ENCODE assay signal across 11 mouse cellular contexts in the genomic region with DNA sequence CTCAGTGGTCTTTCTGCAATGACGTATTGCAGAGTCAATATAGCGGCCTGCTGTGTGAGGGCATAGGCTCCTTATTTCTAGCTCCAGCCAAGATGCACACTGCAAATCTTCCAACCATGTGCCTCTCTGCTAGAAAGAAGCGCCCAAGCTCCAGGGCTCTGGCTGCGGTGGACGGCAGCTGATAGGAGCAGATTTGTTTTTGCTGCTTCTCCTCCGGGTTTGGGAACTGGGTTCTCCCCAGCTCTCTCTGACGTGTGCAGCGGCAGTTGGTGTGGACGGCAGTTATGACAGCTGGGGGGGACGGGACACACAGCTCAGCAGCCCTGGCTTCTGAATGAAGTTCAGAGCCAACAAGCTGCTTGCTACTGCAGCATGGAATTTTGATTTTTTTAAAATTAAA.
DNase-seq lines count a peak whose midpoint lies in the region; ATAC-seq and TF ChIP-seq lines count a peak whose summit lies in the region.
"Had no signal": no experiment of that assay in that cellular context is flagged by ENCODE, and none has a peak within 500 bp of the region (broad histone marks: within the 10 kb centered on the region; RNA-seq: fewer than 3 reads in every experiment).

No protein-coding gene starts in this region.

- peaks cover 4% of the 10 kb centered on the region; the same call in 1 of the 2 replicates for H3K9me3 ChIP-seq in heart, embryonic 12.5 days (replicated peaks)
- H3K9me3 ChIP-seq in MEL (replicated peaks; ENCODE audit: insufficient read depth, low read length), result no peaks in the 10 kb centered on the region
- H3K9me3 ChIP-seq: neural tube, embryonic 12.5 days had no signal

- intact Hi-C loops in heart, adult 2 months (cut with DNase I), result loop anchor here (5.0 kb wide), 1 partner anchor 150 kb away; a partner anchor contains a TSS

- 77% methylated on average over 10 of the region's 10 CpGs for WGBS in heart, adult 2 months
- WGBS in heart, embryonic 12.5 days, result 67% methylated on average over 10 of the region's 10 CpGs

- no peak overlapping the region for H3K9ac ChIP-seq in heart, adult 2 months (ENCODE audit: low read depth, low read length)
- H3K9ac ChIP-seq in heart, embryonic 12.5 days, result no peak overlapping the region
- H3K9ac ChIP-seq in MEL (ENCODE audit: control insufficient read depth, low read depth, low read length, poor library complexity, severe bottlenecking), result no peak overlapping the region
- H3K9ac ChIP-seq: neural tube, embryonic 12.5 days had no signal

- H3K36me3 ChIP-seq in heart, adult 2 months (ENCODE audit: control insufficient read depth, insufficient read depth, low read length), result no peaks in the 10 kb centered on the region
- no peaks in the 10 kb centered on the region for H3K36me3 ChIP-seq in heart, embryonic 12.5 days
- H3K36me3 ChIP-seq in MEL (ENCODE audit: control insufficient read depth in 1 of 2, insufficient read depth in 2 of 2, low read length in 2 of 2), result peaks cover 0 to 10% of the 10 kb centered on the region in 2 experiments; a peak in 2 of 4 replicates
- H3K36me3 ChIP-seq: neural tube, embryonic 12.5 days had no signal

- no peak overlapping the region for H3K4me3 ChIP-seq in heart, adult 2 months
- no peak overlapping the region for H3K4me3 ChIP-seq in heart, embryonic 12.5 days
- no peak overlapping the region; a peak in 1 of 4 replicates for H3K4me3 ChIP-seq in MEL (ENCODE audit: control insufficient read depth in 1 of 2, insufficient read depth in 1 of 2, low read depth in 2 of 2, low read length in 2 of 2)
- H3K4me3 ChIP-seq: neural tube, embryonic 12.5 days had no signal

- DNase-seq in heart, adult 2 months, result peak; percentile 18 to 29
- peak; percentile 84 for DNase-seq in MEL (ENCODE audit: low read depth, low spot score)
- peak; percentile 32 to 39 for DNase-seq in frontal cortex, postnatal 10 days (ENCODE audit: low spot score in 2 of 2)
- DNase-seq in layer of hippocampus, postnatal 14 days (ENCODE audit: low spot score in 2 of 2), result peak; percentile 56 to 79
- no peak for DNase-seq in cerebellum, postnatal 25 days
- no peak for DNase-seq in adrenal gland, postnatal 36 days

- no peak for ATAC-seq in heart, embryonic 12.5 days (ENCODE audit: insufficient number of reproducible peaks, low FRiP score)
- ATAC-seq in monocyte, adult 5-6 weeks (replicated peaks; ENCODE audit: insufficient number of reproducible peaks, low FRiP score, low TSS enrichment, poor library complexity, severe bottlenecking), result no peak
- ATAC-seq: hindbrain, embryonic 16.5 days had no signal

- H3K4me1 ChIP-seq in heart, adult 2 months (ENCODE audit: control insufficient read depth, insufficient read depth, low read length), result no peaks in the 10 kb centered on the region
- no peaks in the 10 kb centered on the region for H3K4me1 ChIP-seq in heart, embryonic 12.5 days (replicated peaks)
- peaks cover 3 to 16% of the 10 kb centered on the region in 2 experiments; a peak in 3 of 4 replicates for H3K4me1 ChIP-seq in MEL (ENCODE audit: control insufficient read depth in 1 of 2, insufficient read depth in 2 of 2, low read length in 2 of 2)
- H3K4me1 ChIP-seq: neural tube, embryonic 12.5 days had no signal

- no peak for TF ChIP-seq POLR2A in heart, adult 2 months (IDR thresholded peaks at IDR 0.05; ENCODE audit: insufficient read depth, low read depth, low read length)
- no peak for TF ChIP-seq POLR2A in MEL (IDR thresholded peaks at IDR 0.05; ENCODE audit: control insufficient read depth in 1 of 2, insufficient read depth in 1 of 2, low read depth in 1 of 2, low read length in 2 of 2, poor library complexity in 1 of 2)

- H3K27me3 ChIP-seq in heart, adult 2 months (ENCODE audit: control insufficient read depth, insufficient read depth, low read length), result no peaks in the 10 kb centered on the region
- no peaks in the 10 kb centered on the region for H3K27me3 ChIP-seq in heart, embryonic 12.5 days (replicated peaks)
- H3K27me3 ChIP-seq in MEL (ENCODE audit: control insufficient read depth in 1 of 2, insufficient read depth in 2 of 2, low read length in 2 of 2), result no peaks in the 10 kb centered on the region
- H3K27me3 ChIP-seq: CH12.LX; neural tube, embryonic 12.5 days had no signal

- no peak for TF ChIP-seq RAD21 in MEL (IDR thresholded peaks at IDR 0.05; ENCODE audit: low read depth, low read length)

- TF ChIP-seq CTCF in heart, adult 2 months (IDR thresholded peaks at IDR 0.05), result no peak
- TF ChIP-seq CTCF in MEL (IDR thresholded peaks at IDR 0.05 in 2 of 3, conservative IDR thresholded peaks at IDR 0.05 in 1 of 3; ENCODE audit: control insufficient read depth in 1 of 3, insufficient read depth in 1 of 3, low read depth in 2 of 3, low read length in 3 of 3, poor library complexity in 1 of 3, severe bottlenecking in 1 of 3), result no peak

- no peaks in the 10 kb centered on the region for H3K79me2 ChIP-seq in heart, adult 2 months (replicated peaks; ENCODE audit: control insufficient read depth, insufficient read depth, low read length)
- H3K79me2 ChIP-seq in MEL (ENCODE audit: control insufficient read depth, insufficient read depth, low read length, poor library complexity), result no peaks in the 10 kb centered on the region

- H3K27ac ChIP-seq in heart, adult 2 months, result no peak overlapping the region
- no peak overlapping the region for H3K27ac ChIP-seq in heart, embryonic 12.5 days (ENCODE audit: poor library complexity, severe bottlenecking)
- H3K27ac ChIP-seq in MEL (ENCODE audit: control insufficient read depth, low read depth, low read length), result peak overlapping the region; percentile 98
- H3K27ac ChIP-seq: neural tube, embryonic 12.5 days had no signal

- H3K4me2 ChIP-seq in heart, embryonic 12.5 days, result no peak overlapping the region
- H3K4me2 ChIP-seq: neural tube, embryonic 12.5 days had no signal

- TF ChIP-seq EP300 in heart, adult 2 months (IDR thresholded peaks at IDR 0.05; ENCODE audit: insufficient read depth, low read depth, low read length), result no peak
- TF ChIP-seq EP300 in MEL (IDR thresholded peaks at IDR 0.05; ENCODE audit: low read depth in 1 of 2, low read length in 2 of 2), result peak in 1 of 2 experiments; percentile 79; a peak in 2 of 4 replicates

TF ChIP-seq in MEL, 35 proteins besides CTCF, POLR2A, EP300 and RAD21:
- TF ChIP-seq MAZ (IDR thresholded peaks at IDR 0.05; ENCODE audit: low read depth, low read length) (0 out of 2 replicates have a peak, but pooled peaks have one; percentile 0), TCF12 (IDR thresholded peaks at IDR 0.05; ENCODE audit: low read depth, low read length) (peak; percentile 76), GABPA (IDR thresholded peaks at IDR 0.05; ENCODE audit: low read depth, low read length) (no peak), CHD2 (IDR thresholded peaks at IDR 0.05; ENCODE audit: low read length) (no peak), ETS1 (IDR thresholded peaks at IDR 0.05; ENCODE audit: low read depth, low read length) (peak; percentile 84), TBP (IDR thresholded peaks at IDR 0.05; ENCODE audit: low read depth, low read length) (no peak), USF1 (IDR thresholded peaks at IDR 0.05; ENCODE audit: low read depth, low read length) (peak; percentile 73), NELFE (IDR thresholded peaks at IDR 0.05; ENCODE audit: low read depth, low read length) (no peak), MYB (IDR thresholded peaks at IDR 0.05; ENCODE audit: low read depth, low read length) (peak; percentile 91), RCOR1 (IDR thresholded peaks at IDR 0.05; ENCODE audit: low read depth, low read length) (peak; percentile 78), KAT2A (conservative IDR thresholded peaks at IDR 0.05; ENCODE audit: low read depth, low read length) (no peak), MXI1 (IDR thresholded peaks at IDR 0.05; ENCODE audit: low read depth, low read length) (peak; percentile 86), MYC (IDR thresholded peaks at IDR 0.05; ENCODE audit: low read depth, low read length) (peak; percentile 73; the same call in 1 of the 2 replicates), ZNF384 (IDR thresholded peaks at IDR 0.05; ENCODE audit: low read depth, low read length) (no peak), BHLHE40 (IDR thresholded peaks at IDR 0.05; ENCODE audit: borderline replicate concordance, low read depth, low read length) (peak; percentile 61; the same call in 1 of the 2 replicates), ELF1 (IDR thresholded peaks at IDR 0.05; ENCODE audit: low read depth, low read length) (no peak), MAFK (IDR thresholded peaks at IDR 0.05; ENCODE audit: borderline replicate concordance, low read depth, low read length) (no peak), UBTF (IDR thresholded peaks at IDR 0.05; ENCODE audit: borderline replicate concordance, insufficient read depth, low read depth, low read length) (no peak), TAL1 (IDR thresholded peaks at IDR 0.05; ENCODE audit: low read length) (0 out of 2 replicates have a peak, but pooled peaks have one; percentile 9), USF2 (IDR thresholded peaks at IDR 0.05; ENCODE audit: borderline replicate concordance in 1 of 2, insufficient read depth in 1 of 2, low read depth in 1 of 2, low read length in 2 of 2) (no peak), MAX (IDR thresholded peaks at IDR 0.05; ENCODE audit: low read length) (peak; percentile 76; the same call in 1 of the 2 replicates), POLR2AphosphoS5 (IDR thresholded peaks at IDR 0.05; ENCODE audit: borderline replicate concordance, low read depth, low read length) (no peak)

Comparison
In these comparisons a context has a peak if more than half of its experiments do, and no peak if none do; other contexts are left out.
1. DNase-seq: peak in heart, adult 2 months (2 of 2), MEL (single experiment), frontal cortex, postnatal 10 days (2 of 2) and layer of hippocampus, postnatal 14 days (2 of 2); none in cerebellum, postnatal 25 days (0 of 2) and adrenal gland, postnatal 36 days (0 of 2).